Mouse (Mus musculus): ENCODE measurements around the gene Zzz3. TPM values are rescaled to one million over a fixed set of nuclear protein-coding genes. Genes with fewer than 3 reads are reported as not detected.

The Zzz3 gene
- total and polyA plus RNA-seq, 2 experiments from 2014 or later: 18.1 to 22.4 TPM

GRCm38 (mm10) chr3:152460802-152461201, 65.5 kb downstream of the Zzz3 start:
- Histone ChIP-seq H3K9me3 (replicated peaks; ENCODE audit: control insufficient read depth, low read length) (no peaks in the 10 kb centered on the region), H3K36me3 (replicated peaks; ENCODE audit: control insufficient read depth, insufficient read depth, low read length) (peaks cover 38% of the 10 kb centered on the region)
- 53% methylated on average over 4 of the region's 4 CpGs for WGBS

GRCm38 (mm10) chr3:152462038-152462547, 66.8 kb downstream of the Zzz3 start:
- Histone ChIP-seq H3K4me2 (ENCODE audit: low read depth, low read length) (no peak overlapping the region), H3K27me3 (ENCODE audit: control insufficient read depth, insufficient read depth, low read length) (no peaks in the 10 kb centered on the region), H3K9ac (replicated peaks; ENCODE audit: low read depth, low read length) (no peak overlapping the region), H3K9me3 (replicated peaks; ENCODE audit: control insufficient read depth, low read length) (no peaks in the 10 kb centered on the region), H3K4me1 (ENCODE audit: control insufficient read depth, insufficient read depth) (peaks cover 11% of the 10 kb centered on the region; the same call in 1 of the 2 replicates), H3K4me3 (ENCODE audit: low read depth, low read length) (no peak overlapping the region), H3K36me3 (replicated peaks; ENCODE audit: control insufficient read depth, insufficient read depth, low read length) (peaks cover 26% of the 10 kb centered on the region), H3K27ac (ENCODE audit: low read depth) (no peak overlapping the region)
- ATAC-seq (ENCODE audit: insufficient read depth, low read depth) (no peak), DNase-seq (ENCODE audit: low spot score) (no peak)
- WGBS: 82% methylated on average over 10 of the region's 10 CpGs
- TF ChIP-seq EP300 (IDR thresholded peaks at IDR 0.05; ENCODE audit: low read depth): no peak
- no peak for TF ChIP-seq CTCF (IDR thresholded peaks at IDR 0.05; ENCODE audit: low read depth)

More at GRCm38 (mm10) chr3:152460802-152461201, 65.5 kb downstream of the Zzz3 start:
- DNase-seq (ENCODE audit: low spot score) (no peak), ATAC-seq (ENCODE audit: insufficient read depth, low read depth) (no peak)
- H3K4me3 ChIP-seq (ENCODE audit: low read depth, low read length): no peak overlapping the region
- no peak overlapping the region for H3K4me2 ChIP-seq (ENCODE audit: low read depth, low read length)
- no peaks in the 10 kb centered on the region for H3K27me3 ChIP-seq (ENCODE audit: control insufficient read depth, insufficient read depth, low read length)
- no peak overlapping the region for H3K9ac ChIP-seq (replicated peaks; ENCODE audit: low read depth, low read length)
- H3K4me1 ChIP-seq (ENCODE audit: control insufficient read depth, insufficient read depth): peaks cover 5% of the 10 kb centered on the region; the same call in 1 of the 2 replicates
- H3K27ac ChIP-seq (ENCODE audit: low read depth): no peak overlapping the region
- no peak for TF ChIP-seq CTCF (IDR thresholded peaks at IDR 0.05; ENCODE audit: low read depth)
- no peak for TF ChIP-seq EP300 (IDR thresholded peaks at IDR 0.05; ENCODE audit: low read depth)

DNA sequence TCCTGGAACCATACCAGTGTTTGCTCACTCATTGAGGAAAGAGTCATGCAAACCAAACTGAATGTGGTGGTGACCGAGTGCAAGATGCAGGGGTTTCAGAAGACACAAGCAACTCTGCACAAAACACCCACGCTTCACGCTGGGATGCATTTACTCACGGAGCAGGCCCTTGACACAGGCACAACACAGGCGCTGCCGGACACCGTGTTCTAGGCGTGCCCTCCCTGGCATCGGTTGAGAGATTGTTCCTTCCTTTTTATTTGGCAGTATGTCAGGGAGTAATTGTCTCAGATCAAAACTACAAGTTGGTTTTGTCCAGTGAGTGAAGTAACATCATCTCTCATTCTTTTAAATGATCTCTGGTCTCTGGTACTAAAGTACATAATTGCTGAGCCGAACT, 67.6 kb downstream of the Zzz3 start:
- TF ChIP-seq CTCF (IDR thresholded peaks at IDR 0.05; ENCODE audit: low read depth): no peak
- TF ChIP-seq EP300 (IDR thresholded peaks at IDR 0.05; ENCODE audit: low read depth): no peak
- Histone ChIP-seq H3K9me3 (replicated peaks; ENCODE audit: control insufficient read depth, low read length) (no peaks in the 10 kb centered on the region), H3K4me1 (ENCODE audit: control insufficient read depth, insufficient read depth) (peaks cover 15% of the 10 kb centered on the region; the same call in 1 of the 2 replicates), H3K4me2 (ENCODE audit: low read depth, low read length) (no peak overlapping the region), H3K4me3 (ENCODE audit: low read depth, low read length) (no peak overlapping the region), H3K27me3 (ENCODE audit: control insufficient read depth, insufficient read depth, low read length) (no peaks in the 10 kb centered on the region), H3K9ac (replicated peaks; ENCODE audit: low read depth, low read length) (no peak overlapping the region), H3K27ac (ENCODE audit: low read depth) (no peak overlapping the region), H3K36me3 (replicated peaks; ENCODE audit: control insufficient read depth, insufficient read depth, low read length) (peaks cover 23% of the 10 kb centered on the region)
- DNase-seq (ENCODE audit: low spot score) (no peak), ATAC-seq (ENCODE audit: insufficient read depth, low read depth) (no peak)
- WGBS: 88% methylated on average over 10 of the region's 10 CpGs

DNA sequence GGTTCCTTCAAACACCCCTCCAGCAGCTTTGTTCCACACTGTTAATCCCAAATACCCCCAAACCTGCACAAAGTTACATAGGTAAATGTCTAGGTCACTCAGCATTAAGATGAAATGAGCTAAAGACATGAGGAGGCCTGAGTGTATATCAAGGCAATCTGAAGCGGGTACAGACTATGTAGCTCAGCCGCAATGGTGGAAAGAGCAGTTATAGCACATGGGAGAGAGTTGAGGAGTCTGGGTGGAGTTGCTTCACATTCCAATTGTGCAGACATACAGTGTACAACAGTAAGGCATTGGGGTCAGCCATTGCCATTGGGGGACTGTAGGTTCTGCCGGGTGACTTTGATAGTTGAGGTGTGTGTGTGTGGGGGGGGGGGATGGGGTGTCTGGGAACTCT, 69.2 kb downstream of the Zzz3 start:
- no peaks in the 10 kb centered on the region for H3K9me3 ChIP-seq (replicated peaks; ENCODE audit: control insufficient read depth, low read length)
- H3K4me3 ChIP-seq (ENCODE audit: low read depth, low read length): no peak overlapping the region
- H3K4me1 ChIP-seq (ENCODE audit: control insufficient read depth, insufficient read depth): peaks cover 15% of the 10 kb centered on the region; the same call in 1 of the 2 replicates
- 96% methylated on average over 3 of the region's 3 CpGs for WGBS
- TF ChIP-seq CTCF (IDR thresholded peaks at IDR 0.05; ENCODE audit: low read depth): no peak
- TF ChIP-seq EP300 (IDR thresholded peaks at IDR 0.05; ENCODE audit: low read depth): no peak
- no peak overlapping the region for H3K9ac ChIP-seq (replicated peaks; ENCODE audit: low read depth, low read length)
- no peak for ATAC-seq (ENCODE audit: insufficient read depth, low read depth)
- H3K4me2 ChIP-seq (ENCODE audit: low read depth, low read length): no peak overlapping the region
- H3K27ac ChIP-seq (ENCODE audit: low read depth): no peak overlapping the region
- no peak for DNase-seq (ENCODE audit: low spot score)
- H3K27me3 ChIP-seq (ENCODE audit: control insufficient read depth, insufficient read depth, low read length): no peaks in the 10 kb centered on the region
- H3K36me3 ChIP-seq (replicated peaks; ENCODE audit: control insufficient read depth, insufficient read depth, low read length): peaks cover 23% of the 10 kb centered on the region

DNA sequence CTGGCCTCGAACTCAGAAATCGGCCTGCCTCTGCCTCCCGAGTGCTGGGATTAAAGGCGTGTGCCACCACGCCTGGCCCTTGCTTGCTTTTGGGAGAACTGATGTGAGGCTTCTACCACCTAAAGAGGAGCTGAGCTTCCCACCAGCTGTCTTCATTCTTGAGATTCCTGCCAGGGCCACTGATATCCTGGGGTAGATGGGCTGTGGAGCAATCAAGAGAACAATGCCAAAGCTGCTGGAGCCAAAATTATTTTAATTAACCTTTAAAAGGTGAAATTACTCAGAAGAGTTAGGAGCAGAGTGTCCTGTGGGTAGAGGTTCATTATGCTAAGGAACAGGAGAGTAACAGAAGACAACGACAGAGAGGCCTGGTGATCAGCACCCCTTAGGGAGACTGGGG, 70.1 kb downstream of the Zzz3 start:
- H3K4me1 ChIP-seq (ENCODE audit: control insufficient read depth, insufficient read depth): peaks cover 15% of the 10 kb centered on the region; the same call in 1 of the 2 replicates
- WGBS: 79% methylated on average over 5 of the region's 6 CpGs

DNA sequence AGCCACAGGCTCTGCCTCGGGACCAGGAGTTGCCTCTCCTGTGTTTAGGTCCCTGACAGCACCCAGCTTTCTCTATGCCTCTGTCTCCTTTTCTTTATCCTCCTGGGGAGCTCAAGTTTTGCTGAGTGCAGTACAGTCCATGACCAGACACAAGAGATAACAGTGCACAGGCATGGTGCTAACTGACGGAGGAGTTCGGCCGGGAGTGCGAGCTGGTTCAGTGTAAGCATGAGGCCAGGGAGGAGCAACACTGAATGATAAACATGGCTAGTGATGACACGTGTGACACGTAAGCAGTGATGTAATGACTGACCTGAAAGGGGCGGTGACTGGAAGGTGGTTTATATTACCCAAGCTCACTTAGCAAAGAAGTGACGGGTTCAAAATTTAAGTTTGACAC, 71.6 kb downstream of the Zzz3 start:
- Histone ChIP-seq H3K9ac (replicated peaks; ENCODE audit: low read depth, low read length) (no peak overlapping the region), H3K4me1 (ENCODE audit: control insufficient read depth, insufficient read depth) (peaks cover 10% of the 10 kb centered on the region; the same call in 1 of the 2 replicates), H3K4me3 (ENCODE audit: low read depth, low read length) (no peak overlapping the region), H3K27me3 (ENCODE audit: control insufficient read depth, insufficient read depth, low read length) (no peaks in the 10 kb centered on the region), H3K36me3 (replicated peaks; ENCODE audit: control insufficient read depth, insufficient read depth, low read length) (peaks cover 5% of the 10 kb centered on the region; the same call in 1 of the 2 replicates), H3K9me3 (replicated peaks; ENCODE audit: control insufficient read depth, low read length) (no peaks in the 10 kb centered on the region), H3K27ac (ENCODE audit: low read depth) (no peak overlapping the region), H3K4me2 (ENCODE audit: low read depth, low read length) (no peak overlapping the region)
- ATAC-seq (ENCODE audit: insufficient read depth, low read depth) (peak; percentile 40; the same call in 1 of the 2 replicates), DNase-seq (ENCODE audit: low spot score) (no peak)
- TF ChIP-seq EP300 (IDR thresholded peaks at IDR 0.05; ENCODE audit: low read depth) (no peak), CTCF (IDR thresholded peaks at IDR 0.05; ENCODE audit: low read depth) (no peak)
- 44% methylated on average over 9 of the region's 9 CpGs for WGBS

More for the DNA sequence above, 70.1 kb downstream of the Zzz3 start:
- DNase-seq (ENCODE audit: low spot score) (no peak), ATAC-seq (ENCODE audit: insufficient read depth, low read depth) (no peak)
- H3K9ac ChIP-seq (replicated peaks; ENCODE audit: low read depth, low read length): no peak overlapping the region
- H3K27me3 ChIP-seq (ENCODE audit: control insufficient read depth, insufficient read depth, low read length): no peaks in the 10 kb centered on the region
- H3K9me3 ChIP-seq (replicated peaks; ENCODE audit: control insufficient read depth, low read length): no peaks in the 10 kb centered on the region
- H3K36me3 ChIP-seq (replicated peaks; ENCODE audit: control insufficient read depth, insufficient read depth, low read length): peaks cover 20% of the 10 kb centered on the region
- H3K27ac ChIP-seq (ENCODE audit: low read depth): no peak overlapping the region
- no peak for TF ChIP-seq EP300 (IDR thresholded peaks at IDR 0.05; ENCODE audit: low read depth)
- no peak for TF ChIP-seq CTCF (IDR thresholded peaks at IDR 0.05; ENCODE audit: low read depth)
- no peak overlapping the region for H3K4me3 ChIP-seq (ENCODE audit: low read depth, low read length)
- no peak overlapping the region for H3K4me2 ChIP-seq (ENCODE audit: low read depth, low read length)

Measured in heart, postnatal 0 days (tissue).